Mouse (Mus musculus) CD4-positive helper T cell, adult 2 months (primary cell): ENCODE results near the gene Spaar.
A peak's percentile ranks its signal among the peaks of the same experiment; 100 is the strongest.

Experiments
- DNase-seq: peaks from one replicate; pipeline ENCODE4 v3.0.0-alpha.2; 2012; ENCODE audit warnings: low read depth, missing footprints, low spot score

Spaar gene

DNA sequence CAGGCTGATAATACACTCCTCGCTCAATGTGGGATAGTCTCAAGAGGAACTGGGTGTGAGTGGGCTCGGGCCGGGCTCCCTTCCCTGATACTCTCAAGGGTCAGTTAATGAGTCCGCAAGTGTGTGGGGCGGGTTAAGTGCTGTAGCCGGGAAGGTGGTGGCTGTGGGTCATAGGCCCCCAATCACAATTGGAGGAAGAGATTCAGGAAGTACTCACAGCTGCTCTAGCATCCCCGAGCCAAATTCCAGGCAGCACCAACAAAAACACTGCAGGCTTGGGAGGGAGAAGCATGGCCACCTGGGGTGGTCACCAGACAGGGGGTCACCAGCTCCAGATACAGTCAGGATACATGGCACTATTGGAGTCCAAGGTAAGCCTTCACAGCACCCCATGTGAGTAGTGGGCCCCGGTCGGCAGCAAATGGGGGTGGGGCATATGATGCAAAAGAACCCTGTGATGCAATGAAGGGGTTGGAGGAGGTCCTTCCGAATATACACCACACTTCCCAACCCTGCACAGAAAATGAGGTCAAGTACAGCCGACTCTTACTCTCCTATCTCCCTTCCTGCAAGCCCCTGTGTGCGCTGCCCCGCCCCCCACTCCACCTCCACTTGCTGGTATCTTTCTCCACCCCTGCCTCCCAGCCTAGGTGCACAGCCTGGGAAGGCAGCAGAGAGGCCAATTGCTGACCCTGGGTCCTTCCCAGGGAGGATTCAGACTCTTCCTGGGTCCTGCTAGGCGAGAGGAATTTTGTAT is at the start of gene Spaar:
Spaar (plus strand) TSS at position 241 of the 757 bp plus-strand sequence.
- no peak for DNase-seq

DNA sequence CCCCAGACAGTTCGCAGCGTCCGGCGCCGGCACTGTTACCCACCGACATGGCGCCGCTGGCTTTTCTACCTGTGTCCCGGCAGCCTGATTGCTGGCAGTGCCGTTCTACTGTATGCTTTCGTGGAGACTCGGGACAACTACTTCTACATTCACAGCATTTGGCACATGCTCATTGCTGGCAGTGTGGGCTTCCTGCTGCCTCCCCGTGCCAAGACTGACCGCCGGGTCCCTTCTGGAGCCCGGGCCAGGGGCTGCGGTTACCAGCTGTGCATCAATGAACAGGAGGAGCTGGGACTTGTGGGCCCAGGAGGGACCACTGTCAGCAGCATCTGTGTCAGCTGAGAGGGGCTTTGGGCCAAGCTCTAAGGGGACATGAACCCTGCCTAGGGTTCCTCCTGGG is 39.8 kb upstream of the Spaar start:
- DNase-seq, result no peak

DNA sequence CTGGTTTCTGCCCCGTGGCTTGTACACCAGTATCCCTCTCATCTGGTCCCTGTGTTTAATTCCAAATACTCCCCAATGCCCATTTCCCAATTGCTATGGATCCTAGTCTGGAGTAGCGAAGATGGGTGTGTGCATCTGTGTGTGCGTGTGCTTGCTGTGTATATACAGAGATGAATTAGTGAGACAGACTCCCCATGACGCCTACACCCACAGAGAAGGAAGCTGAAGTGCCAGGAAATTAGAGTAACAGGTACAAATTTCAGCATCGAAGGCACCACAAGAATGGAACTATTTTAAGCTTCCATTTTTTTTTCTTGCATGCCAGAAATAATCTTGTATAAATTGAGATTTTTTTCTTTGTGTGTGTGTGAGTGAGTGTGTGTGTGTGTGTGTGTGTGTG is 38.8 kb upstream of the Spaar start:
- DNase-seq, result no peak

DNA sequence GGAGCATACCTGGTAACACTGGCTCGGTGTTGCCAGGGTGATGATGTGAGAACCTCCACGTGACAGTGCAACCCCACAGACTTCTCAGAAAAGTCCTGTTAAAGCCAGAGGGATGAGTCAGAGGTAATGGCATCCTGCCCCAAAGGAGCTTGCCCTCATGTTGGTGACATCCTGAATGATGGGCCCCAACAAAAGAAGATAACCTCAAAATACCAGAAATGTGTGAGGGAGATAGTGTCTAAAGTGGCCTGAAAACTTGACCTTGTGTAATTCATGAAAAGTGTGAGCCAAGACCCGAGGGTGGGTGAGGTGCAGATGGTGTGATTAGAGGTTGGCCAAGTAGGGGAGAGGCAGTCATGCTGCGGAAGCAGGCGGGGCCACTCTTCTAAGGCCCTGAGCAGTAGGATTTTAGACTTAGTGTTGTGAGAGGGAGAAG is 36.0 kb upstream of the Spaar start:
- no peak for DNase-seq

DNA sequence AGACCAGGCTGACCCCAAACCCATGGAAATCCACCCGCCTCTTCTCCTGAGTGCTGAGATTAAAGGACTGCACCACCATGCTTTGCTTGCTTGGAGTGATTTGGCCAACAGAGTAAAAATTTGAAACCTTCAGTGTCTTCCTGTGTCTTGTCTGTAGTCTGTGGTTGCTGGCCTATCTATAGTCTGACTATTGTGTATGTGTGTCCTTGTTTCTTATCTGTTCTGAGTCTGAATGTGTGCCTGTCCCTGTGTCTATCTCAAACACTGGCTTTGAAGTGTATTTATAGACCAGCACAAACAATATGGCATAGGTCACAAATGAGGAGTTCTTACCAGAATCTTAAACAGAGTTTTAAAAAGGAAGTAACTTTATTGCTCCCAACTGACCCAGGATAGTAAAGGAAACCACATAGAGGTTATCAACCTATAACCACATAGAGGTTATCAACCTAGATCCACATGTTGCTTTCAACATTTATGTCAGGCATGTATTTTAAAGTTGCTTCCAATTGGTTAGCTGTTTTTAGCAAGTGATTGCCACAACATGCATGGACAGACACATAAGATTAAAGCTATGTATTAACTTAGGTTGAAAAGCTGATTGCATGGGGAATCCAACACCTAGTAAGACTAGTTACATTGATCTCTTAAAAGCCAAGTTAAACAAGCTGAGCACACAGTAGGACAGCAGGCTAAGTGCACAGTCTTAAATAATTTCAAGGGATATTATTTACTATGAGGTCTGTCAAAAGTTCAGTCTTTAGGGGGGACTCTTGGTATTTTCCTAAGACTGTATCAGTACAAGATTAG is 35.2 kb upstream of the Spaar start:
- DNase-seq, result no peak

DNA sequence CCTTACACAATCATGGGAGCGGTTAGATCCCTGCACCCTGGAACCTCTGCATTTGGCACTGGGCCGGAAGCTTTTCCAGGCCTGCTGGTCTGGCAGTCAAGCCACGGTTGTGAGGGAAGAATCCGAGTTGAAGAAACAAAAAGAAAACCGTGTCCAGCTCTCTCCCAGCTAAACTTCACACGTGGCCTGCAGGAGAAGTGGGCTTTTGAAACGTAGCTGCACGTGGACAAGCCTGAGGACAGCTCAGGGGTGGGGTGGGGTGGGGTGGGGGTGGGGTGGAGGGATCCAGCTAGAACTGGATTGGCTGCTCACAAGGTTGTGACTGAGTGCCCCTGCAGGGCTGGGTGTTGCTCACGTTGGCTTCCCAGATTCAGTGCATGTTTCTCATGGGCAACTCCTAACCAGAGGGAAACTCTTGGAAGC is 34.6 kb upstream of the Spaar start:
- no peak for DNase-seq

DNA sequence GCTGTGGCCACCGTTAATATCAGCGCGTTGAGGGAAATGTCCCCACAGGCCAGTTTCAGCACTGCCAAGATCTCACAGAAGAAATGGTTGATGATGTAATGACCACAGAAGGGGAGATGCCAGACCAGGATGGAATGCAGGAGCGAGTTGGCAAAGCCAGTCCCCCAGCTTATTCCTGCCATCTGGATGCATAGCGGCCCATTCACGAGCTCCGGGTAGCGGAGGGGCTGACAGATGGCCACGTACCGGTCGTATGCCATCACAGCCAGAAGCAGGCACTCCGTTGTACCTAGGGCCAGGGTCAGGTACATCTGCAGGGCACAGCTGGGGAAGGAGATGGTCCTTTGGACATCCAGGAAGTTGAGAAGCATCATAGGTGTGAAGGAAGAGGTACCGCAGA is 33.3 kb upstream of the Spaar start:
- no peak for DNase-seq

DNA sequence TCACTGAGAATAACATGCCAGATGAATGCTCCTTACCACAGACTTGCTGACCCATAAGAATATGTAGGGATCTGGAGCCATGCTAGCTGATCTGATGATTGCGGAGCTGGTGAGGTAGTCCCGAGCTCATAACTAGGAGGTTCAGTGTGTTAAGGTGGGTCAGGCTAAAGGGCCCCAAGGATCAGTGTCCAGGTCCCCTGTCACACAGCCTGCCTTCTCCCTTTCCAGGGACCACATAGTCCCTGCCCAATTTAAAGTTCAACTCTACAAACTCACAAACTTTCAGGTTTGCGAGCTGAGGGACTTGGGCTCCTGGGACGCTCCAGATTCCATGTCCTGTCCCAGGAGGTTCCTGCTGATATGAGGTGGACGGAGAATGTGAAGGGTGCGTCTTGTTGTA is 29.1 kb upstream of the Spaar start, which contains the start of gene Olfr70:
Olfr70 (minus strand) TSS at position 101 of the 400 bp plus-strand sequence.
- no peak for DNase-seq

DNA sequence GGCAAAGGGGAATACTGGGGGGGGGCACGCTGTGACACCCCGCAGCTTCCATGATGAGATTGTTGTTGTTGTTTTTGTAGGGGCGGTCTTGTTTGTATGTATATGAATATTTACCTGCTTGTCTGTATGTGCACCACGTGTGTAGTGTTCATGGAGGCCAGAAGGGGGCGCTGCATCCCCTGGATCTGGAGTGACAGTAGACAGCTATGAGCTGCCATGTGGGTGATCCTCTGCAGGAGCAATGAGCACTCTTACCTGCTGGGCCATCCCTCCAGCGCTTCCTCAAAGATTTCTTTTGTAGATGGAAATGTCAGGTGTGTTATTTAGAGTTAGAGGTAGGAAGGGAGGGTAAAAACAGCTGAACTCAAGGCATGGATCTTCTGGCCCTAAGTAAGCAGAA is 26.4 kb upstream of the Spaar start:
- DNase-seq, result no peak

DNA sequence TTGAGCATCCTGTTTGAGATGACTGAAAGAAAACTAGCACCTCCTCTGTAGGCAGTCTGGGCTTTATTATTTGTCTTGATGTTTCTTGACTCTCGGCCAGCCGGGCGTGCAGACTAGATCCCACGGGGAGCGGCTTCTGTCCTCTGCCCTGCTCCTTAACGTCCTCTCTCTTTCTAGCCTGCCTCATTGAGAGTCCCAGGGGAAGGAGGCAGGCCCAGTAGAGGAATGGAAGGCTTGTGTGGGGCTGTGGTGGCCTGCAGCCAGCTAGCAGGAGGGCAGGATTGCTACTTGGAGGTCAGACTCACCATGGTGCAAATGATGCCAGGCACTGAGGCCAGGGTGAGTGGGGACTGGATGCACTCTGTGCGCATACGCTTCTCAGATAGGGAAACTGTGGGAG is 26.0 kb upstream of the Spaar start:
- no peak for DNase-seq

DNA sequence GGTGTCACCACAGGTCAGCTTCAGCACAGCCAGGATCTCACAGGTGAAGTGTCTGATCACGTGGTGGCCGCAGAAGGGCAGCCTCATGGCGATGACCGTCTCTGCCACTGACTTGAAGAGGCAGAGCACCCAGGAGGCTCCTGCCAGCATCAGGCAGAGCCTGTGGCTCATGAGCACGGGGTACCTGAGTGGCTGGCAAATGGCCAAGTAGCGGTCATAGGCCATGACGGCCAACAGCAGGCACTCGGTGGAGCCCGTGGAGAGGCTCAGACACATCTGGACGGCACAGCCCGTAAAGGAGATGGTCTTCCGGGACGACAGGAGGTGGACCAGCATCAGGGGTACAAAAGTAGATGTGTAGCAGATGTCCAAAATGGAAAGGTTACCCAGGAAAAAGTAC is 23.8 kb upstream of the Spaar start:
- DNase-seq, result no peak

DNA sequence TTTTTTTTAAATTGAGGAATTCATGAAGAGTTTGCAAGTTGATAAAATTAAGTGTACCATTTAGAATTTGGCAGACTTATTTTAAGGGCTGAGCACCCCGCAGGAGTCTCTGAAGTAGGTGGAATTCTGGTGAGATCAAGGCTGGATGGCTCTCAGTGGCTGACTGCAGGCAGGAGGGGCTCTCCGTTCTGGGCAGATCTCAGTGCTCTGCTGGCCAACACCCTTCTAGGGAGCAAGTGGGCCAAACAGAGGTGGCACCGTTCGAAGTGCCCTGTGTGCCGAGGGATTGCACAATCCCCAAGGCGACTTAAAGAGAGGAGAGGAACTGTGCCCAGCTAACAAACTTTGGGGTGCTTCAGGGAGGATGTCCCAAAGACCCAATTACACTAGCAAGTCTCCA is 20.0 kb upstream of the Spaar start, which contains the start of gene Olfr71:
Olfr71 (minus strand) TSS at position 387 of the 400 bp plus-strand sequence.
- no peak for DNase-seq

DNA sequence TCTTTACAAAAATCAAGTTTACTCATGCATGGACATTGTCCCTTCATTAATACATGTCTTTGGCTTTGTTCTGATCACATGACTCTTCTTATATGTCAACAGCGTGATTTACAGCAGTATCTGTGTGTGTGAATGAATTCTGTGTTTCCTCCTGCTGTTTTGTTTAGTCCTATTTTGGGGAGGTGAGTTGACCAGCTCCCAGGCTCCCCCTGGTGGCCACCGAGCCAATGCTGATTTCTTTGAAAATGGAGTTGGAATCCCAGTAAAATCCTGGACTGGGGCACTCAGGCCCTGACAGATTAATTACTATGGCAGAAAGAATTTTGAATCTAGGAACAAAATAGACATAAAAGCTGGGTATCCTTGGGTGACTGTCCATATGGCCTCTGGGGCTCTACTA is 18.0 kb upstream of the Spaar start:
- DNase-seq, result peak; percentile 64

DNA sequence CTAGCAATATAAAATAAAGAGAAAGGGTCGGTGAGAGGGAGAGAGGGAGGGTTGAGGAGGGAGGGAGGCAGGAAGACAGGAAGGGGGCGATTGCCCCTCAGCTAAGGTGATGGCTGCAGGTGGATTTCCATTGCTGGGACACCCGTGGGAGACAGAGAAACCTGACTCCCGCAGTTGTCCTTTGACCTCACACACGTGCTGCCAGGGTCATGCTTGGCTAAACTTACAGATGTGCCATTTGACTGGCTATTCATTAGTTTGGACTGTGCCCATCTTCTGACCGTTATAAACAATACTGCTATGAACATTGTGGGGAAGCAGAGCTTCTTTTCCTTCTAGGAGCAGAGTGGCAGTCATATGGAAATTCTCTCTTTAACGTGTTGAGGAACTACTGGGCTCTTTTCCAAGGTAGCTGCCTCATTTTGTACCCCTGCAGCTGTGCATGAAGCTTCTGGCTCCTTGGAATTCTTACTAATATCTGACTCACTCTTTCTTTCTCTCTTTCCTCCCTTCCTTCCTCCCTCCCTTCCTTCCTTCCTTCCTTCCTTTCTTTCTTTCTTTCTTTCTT is 16.1 kb upstream of the Spaar start:
- no peak for DNase-seq

DNA sequence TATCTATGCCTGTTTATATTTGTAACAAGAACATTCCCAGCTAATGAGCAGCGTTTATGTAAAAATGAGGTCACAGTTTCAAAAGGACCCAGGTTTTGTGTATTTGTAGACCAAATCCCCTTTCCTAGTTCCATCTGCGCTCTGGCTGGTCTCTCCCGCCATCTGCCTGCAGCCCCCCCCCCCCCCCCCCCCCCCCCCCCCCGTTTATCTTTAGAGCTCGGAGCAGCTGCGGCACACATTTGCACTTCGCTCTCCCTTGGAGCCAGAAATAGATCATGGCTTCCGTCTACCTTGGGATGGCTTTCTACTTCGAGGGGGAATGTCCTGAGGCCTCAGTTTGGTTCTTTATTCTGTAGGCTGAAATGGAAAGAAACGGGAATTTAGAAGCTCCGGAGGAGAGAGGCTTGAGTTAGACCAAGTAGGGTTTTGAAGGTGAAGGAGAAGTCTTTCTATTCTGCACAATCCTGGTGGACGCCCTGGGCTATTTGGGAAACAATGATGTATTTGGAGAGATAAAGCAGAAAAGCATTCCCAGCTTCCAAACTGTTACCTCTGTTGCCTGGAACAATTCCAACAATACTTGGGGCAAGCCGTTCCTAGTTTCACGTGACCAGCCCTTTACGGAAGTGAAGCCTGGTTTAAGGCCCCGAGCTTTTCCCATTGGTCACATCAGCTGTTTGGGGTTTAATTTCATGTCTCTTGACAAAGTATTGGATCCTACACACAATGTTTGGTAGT is 9.2 kb upstream of the Spaar start:
- no peak for DNase-seq

DNA sequence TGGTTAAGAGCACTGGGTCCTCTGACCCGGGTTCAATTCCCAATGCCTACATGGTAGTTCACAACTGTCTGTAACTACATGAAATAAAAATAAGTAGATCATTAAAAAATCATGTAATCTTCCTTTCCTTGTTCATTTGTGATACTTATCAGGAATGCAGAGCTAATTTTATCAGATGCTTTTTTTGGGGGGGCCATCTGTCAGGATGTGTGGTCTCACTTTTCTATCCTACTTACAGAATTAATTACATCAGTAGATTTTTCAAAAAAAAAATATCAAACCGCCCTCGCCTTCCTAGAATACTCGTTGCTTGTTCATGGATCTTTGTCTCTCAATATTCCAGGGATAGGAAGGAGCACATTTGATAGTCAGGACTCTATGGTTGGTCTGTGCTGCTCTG is 7.6 kb upstream of the Spaar start:
- no peak for DNase-seq

DNA sequence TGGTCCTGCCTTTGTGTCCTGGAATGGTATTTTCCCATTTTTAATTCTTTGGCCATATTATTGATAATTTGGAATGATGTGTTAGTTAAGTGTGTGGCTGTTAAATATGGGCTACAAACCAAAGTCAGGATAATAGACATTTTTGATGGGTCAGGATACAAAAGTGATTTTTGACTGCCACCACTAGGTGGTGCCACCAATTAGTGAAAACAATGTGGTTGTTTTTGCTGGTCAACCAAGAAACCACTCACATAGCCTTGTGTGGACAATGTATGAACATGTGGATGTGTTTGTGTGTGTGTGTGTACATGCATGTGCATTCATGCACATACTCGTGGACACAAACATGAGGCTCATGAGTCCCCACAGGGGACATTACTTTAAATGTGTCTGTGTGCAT is 5.1 kb upstream of the Spaar start:
- peak; percentile 21 for DNase-seq

DNA sequence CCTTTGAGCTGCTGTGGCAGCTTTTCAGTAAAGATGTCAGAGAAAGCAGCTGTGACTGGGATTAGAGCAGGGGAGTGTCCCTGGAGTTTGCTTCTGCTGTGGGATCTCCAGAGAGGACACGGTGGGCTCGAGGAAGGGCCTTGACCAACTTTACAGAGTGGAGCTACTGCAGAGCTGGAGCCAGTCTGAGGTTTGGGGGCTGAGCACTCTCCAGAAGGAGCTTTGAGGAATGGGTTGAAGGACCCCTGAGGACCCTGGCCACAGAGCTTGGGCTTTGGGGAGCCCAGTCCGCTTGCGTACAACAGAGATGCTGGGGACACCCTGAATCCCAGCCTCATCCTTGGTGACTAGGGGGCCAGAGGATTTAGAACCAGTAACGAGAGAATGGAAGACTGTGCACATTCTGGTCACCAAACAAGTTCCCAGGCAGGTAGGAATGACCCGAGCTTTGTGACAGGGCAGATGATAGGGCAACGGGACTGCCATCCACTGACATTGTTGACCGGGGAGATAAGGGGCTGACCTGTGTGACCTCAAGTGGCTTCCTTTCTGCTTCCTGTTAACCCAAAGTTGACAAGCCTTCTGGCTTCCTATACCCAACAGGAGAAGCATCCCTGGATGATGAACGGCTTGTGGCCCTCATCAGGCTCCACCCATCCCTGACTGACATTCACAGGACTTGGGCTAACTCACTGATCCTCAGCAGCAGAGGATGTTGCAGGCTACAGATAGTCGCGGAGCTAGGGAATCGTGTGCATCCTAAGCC is 3.4 kb upstream of the Spaar start:
- DNase-seq, result no peak

DNA sequence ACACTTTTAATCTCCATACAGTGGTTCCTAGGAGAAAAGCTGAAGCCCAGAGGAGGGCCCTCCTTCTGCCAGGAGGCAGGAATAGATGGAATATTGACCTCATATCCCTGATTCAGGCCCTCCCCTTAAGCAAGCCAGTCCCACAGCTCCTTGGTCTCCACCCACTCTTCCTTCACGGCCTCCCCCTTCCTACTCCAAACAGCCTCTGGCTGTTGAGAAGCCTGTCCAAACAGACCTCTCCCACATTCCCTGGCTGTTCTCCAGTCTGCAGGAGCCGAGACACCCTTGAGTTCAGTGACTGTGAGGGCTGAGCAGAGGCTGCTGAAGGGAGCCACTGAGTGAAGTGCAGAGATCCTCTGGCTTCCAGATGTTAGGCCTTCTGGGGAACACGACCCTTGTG is 2.8 kb upstream of the Spaar start, which contains the start of gene Hrct1:
Hrct1 (plus strand) TSS at position 194 of the 400 bp plus-strand sequence.
- DNase-seq, result no peak

DNA sequence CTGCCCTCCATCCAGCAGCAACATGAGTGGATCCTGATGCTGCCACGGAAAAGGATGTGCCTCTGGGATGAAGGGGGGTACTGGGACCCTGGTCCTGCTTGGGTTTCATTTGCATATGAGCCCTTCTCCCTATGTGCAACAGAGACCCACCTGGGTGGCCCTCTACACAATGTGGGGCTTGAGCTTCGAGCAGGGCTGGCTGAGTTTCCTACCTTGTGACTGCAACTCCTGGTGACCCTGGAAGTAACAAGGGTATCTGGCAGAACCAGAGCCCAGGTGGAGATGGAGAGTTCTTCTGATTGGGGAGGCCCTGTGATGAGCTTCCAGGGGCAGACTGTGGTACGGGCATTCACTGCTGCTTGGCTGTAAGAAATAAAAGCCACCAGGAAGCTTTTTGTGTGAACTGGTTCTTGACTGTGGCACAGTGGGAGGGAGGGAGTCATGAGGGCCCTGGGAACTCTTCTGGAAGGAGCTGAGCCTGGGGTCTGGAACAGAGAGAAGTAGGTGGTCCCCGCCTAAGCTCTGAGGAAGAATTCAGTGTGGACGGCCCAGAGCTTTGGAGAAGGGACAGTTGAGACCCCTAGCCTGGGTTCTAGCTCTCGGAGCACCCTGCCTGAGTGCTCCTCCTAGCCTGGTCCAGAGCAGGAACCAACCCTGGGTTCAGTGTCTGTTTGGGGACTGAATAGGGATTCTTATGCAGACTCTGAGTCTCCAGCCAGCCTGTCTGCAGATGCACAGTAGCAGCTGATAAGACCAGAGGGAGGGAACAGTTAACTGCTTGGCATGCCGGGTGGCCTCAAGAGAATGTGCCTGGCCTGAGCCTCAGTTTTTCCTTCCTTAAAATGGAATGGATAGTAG is 1.9 kb upstream of the Spaar start:
- no peak for DNase-seq
